Mouse (Mus musculus) thymus, adult 2 months (tissue): ENCODE measurements around the gene Snap23. TPM values are rescaled to one million over a fixed set of nuclear protein-coding genes. Genes with fewer than 3 reads are reported as not detected.
A peak's percentile ranks its signal among the peaks of the same experiment; 100 is the strongest.

Experiments used
- DNase-seq: peaks from one replicate; pipeline ENCODE4 v3.0.0; 2021
- H3K27ac ChIP-seq: fragments of 200-500 bp; 2 replicates; pipeline ENCODE4 v1.5.1; 2012; ENCODE audit warnings: low read length, control low read depth; ENCODE audit not compliant: control insufficient read depth, insufficient read depth
- H3K27me3 ChIP-seq: fragments of 200-500 bp; 2 replicates; pipeline ENCODE4 v1.6.1; 2012; ENCODE audit warnings: mild to moderate bottlenecking, low read length, moderate library complexity, mixed read lengths; ENCODE audit not compliant: control insufficient read depth, insufficient read depth
- H3K36me3 ChIP-seq: fragments of 200-500 bp; 2 replicates; pipeline ENCODE4 v1.6.1; 2012; ENCODE audit warnings: mild to moderate bottlenecking, low read length, moderate library complexity; ENCODE audit not compliant: control insufficient read depth, insufficient read depth
- H3K4me1 ChIP-seq: fragments of 200-500 bp; replicated peaks from 2 replicates; pipeline ENCODE4 v1.6.1; 2012; ENCODE audit warnings: low read length; ENCODE audit not compliant: control insufficient read depth, insufficient read depth
- H3K4me3 ChIP-seq: fragments of 200-500 bp; 2 replicates; pipeline ENCODE4 v1.5.1; 2012; ENCODE audit warnings: mild to moderate bottlenecking, low read length, control low read depth, moderate library complexity; ENCODE audit not compliant: control insufficient read depth, insufficient read depth
- CTCF ChIP-seq: fragments of 200-500 bp; IDR thresholded peaks from 2 replicates; pipeline ENCODE4 v1.5.1; 2012; ENCODE audit warnings: mild to moderate bottlenecking, control low read depth, low read length, moderate library complexity, borderline replicate concordance; ENCODE audit not compliant: control insufficient read depth, poor library complexity, insufficient read depth; ENCODE audit errors: extremely low read depth
- POLR2A ChIP-seq: fragments of 200-500 bp; IDR thresholded peaks from 2 replicates; pipeline ENCODE4 v1.6.1; 2012; ENCODE audit warnings: mild to moderate bottlenecking, low read length, control low read depth, moderate library complexity; ENCODE audit not compliant: control insufficient read depth, poor library complexity, insufficient read depth; ENCODE audit errors: extremely low read depth
- WGBS: fragments of 180-500 bp; shearing (Covaris S2); methylation state at CpG from one replicate; pipeline ENCODE4 v1.1.7; 2018; 5-methylcytosine and 5-hydroxymethylcytosine counted together
- polyA plus RNA-seq: library from polyadenylated mRNA; depleted of rRNA; stranded (reverse); fragments of >200 nt; gene quantifications from 2 replicates; pipeline ENCODE4 v1.2.3, GENCODE M21; 2012; rRNA removed

Gene Snap23
- 7.0 and 7.2 TPM in 2 replicates for polyA plus RNA-seq

- Histone ChIP-seq H3K4me1 (peaks cover 4% of the 10 kb centered on the region; the same call in 1 of the 2 replicates), H3K4me3 (peak within 1 kb of the TSS; percentile 70), H3K27me3 (no peaks in the 10 kb centered on the region), H3K27ac (no peak within 1 kb of the TSS; the same call in 1 of the 2 replicates), H3K36me3 (peaks cover 4% of the 10 kb centered on the region; the same call in 1 of the 2 replicates)
- WGBS, result 1% methylated on average over 42 of the region's 42 CpGs
- peak; percentile 50; the same call in 1 of the 2 replicates for TF ChIP-seq CTCF
- TF ChIP-seq POLR2A, result peak; percentile 79
- peak; percentile 88 for DNase-seq
These were observed at the start of gene Snap23 for GRCm38 (mm10) chr2:120566886-120567797. TSS of gene Snap23 (plus strand) at chr2:120567671.

GRCm38 (mm10) chr2:120518547-120519210, 48.8 kb upstream of the Snap23 start:
- TF ChIP-seq POLR2A (no peak), CTCF (no peak)
- Histone ChIP-seq H3K27ac (no peak overlapping the region), H3K27me3 (no peaks in the 10 kb centered on the region), H3K4me3 (no peak overlapping the region), H3K36me3 (peaks cover 93% of the 10 kb centered on the region), H3K4me1 (no peaks in the 10 kb centered on the region)
- no peak for DNase-seq
- 97% methylated on average over 5 of the region's 5 CpGs for WGBS

DNA sequence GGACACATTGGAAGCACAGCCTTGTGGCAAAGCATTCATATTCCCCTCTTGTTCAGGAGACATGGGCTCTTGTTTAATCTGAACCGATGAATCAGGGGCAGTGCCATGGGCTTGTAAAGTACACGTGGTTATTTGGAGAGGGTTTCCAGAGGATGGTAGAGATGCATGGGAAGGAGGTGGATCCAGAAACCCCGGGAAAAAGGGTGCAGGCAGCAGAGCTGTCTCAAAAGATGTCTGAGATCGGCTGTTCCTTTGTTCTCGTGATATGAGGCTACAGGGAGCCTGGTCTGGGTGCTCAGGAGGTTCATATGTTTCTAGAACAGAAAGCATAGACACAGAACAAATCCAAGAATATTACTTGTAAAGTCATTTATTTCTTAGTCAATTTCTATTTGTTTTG, 40.7 kb upstream of the Snap23 start:
- Histone ChIP-seq H3K27me3 (no peaks in the 10 kb centered on the region), H3K4me3 (no peak overlapping the region), H3K27ac (no peak overlapping the region), H3K36me3 (peaks cover 84% of the 10 kb centered on the region), H3K4me1 (peaks cover 3% of the 10 kb centered on the region)
- 96% methylated on average over 5 of the region's 5 CpGs for WGBS
- TF ChIP-seq POLR2A, result no peak
- no peak for DNase-seq

DNA sequence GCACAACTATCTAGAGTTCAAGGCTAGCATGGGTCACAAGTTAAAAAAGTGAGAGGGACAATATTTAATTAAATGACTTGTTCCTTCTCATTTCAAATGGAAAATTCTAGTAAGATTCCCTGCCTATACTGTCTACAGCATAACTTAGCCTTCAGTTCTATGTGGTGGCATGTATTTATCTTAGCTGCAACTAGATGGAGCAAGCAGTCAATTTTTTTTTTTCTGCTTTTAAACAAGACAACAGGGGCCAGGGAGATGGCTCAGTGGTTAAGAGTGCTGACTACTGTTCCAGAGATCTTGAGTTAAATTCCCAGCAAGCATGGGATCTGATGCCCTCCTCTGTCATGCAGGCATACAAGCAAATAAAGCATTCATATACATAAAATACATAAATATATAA, 37.9 kb upstream of the Snap23 start:
- Histone ChIP-seq H3K36me3 (peaks cover 80% of the 10 kb centered on the region), H3K27ac (no peak overlapping the region)

GRCm38 (mm10) chr2:120531223-120531622, 36.2 kb upstream of the Snap23 start:
- Histone ChIP-seq H3K36me3 (peaks cover 76% of the 10 kb centered on the region), H3K4me3 (no peak overlapping the region), H3K27ac (no peak overlapping the region), H3K27me3 (no peaks in the 10 kb centered on the region), H3K4me1 (peaks cover 3% of the 10 kb centered on the region)
- no peak for DNase-seq
- TF ChIP-seq POLR2A, result no peak
- no peak for TF ChIP-seq CTCF
- 88% methylated on average over 4 of the region's 4 CpGs for WGBS

More for the DNA sequence above, 37.9 kb upstream of the Snap23 start:
- Histone ChIP-seq H3K4me1 (peaks cover 3% of the 10 kb centered on the region), H3K4me3 (no peak overlapping the region), H3K27me3 (no peaks in the 10 kb centered on the region)
- TF ChIP-seq POLR2A (no peak), CTCF (no peak)
- DNase-seq, result no peak

GRCm38 (mm10) chr2:120539333-120539732, 28.1 kb upstream of the Snap23 start:
- no peak for DNase-seq
- TF ChIP-seq CTCF (no peak), POLR2A (no peak)
- 0 out of 2 replicates have a peak, but pooled peaks cover 2% of the 10 kb centered on the region for H3K4me1 ChIP-seq
- H3K27me3 ChIP-seq, result no peaks in the 10 kb centered on the region
- no peak overlapping the region for H3K27ac ChIP-seq
- WGBS, result 89% methylated on average over 3 of the region's 3 CpGs
- H3K36me3 ChIP-seq, result peaks cover 22% of the 10 kb centered on the region
- no peak overlapping the region for H3K4me3 ChIP-seq

DNA sequence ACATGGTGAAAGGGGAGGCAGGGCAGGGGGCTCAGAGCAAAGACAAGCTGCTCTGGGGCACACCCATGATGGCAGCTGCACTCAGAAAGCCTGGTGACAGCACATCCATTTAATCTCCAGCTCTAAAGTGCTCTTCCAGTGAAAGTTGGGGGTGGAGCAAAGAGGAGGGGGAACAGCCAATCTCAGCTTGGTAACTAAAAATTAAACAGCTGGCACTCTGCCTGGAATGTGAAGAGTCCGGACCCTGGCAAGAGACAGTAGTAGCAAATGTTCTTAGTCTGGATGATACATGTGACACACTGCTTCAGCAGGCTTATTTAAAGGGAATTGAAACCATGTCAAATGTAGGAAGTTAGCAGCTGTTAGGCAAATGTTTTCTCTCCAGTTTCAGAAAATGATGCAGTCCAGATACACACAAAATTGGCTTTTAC, 27.7 kb upstream of the Snap23 start:
- peaks cover 17% of the 10 kb centered on the region for H3K36me3 ChIP-seq
- 0 out of 2 replicates have a peak, but pooled peaks cover 2% of the 10 kb centered on the region for H3K4me1 ChIP-seq
- WGBS, result 88% methylated on average over 1 of the region's 1 CpGs
- no peak for TF ChIP-seq CTCF
- TF ChIP-seq POLR2A, result no peak
- DNase-seq, result no peak
- H3K27me3 ChIP-seq, result no peaks in the 10 kb centered on the region
- no peak overlapping the region for H3K27ac ChIP-seq
- no peak overlapping the region for H3K4me3 ChIP-seq
